Mouse (Mus musculus): ENCODE measurements around the gene Frmpd2.
"Not testable (repeated sequence)": the region's sequence is repeated elsewhere in the genome, so short reads cannot be mapped to it uniquely, and the experiment has no call there.

The Frmpd2 gene

GRCm38 (mm10) chr14:33471331-33471730 lies at the start of gene Frmpd2:
Gene Frmpd2, plus strand, starts transcription at chr14:33471696.
- DNase-seq, result peak; percentile 84

GRCm38 (mm10) chr14:33423003-33423402 lies 48.5 kb upstream of the Frmpd2 start:
- DNase-seq, result no peak

- DNase-seq, result no peak
These were observed 47.4 kb upstream of the Frmpd2 start for GRCm38 (mm10) chr14:33424124-33424523.

- not testable (repeated sequence) for DNase-seq
These were observed 39.0 kb upstream of the Frmpd2 start for GRCm38 (mm10) chr14:33432485-33432884.

GRCm38 (mm10) chr14:33443780-33444179 lies 27.7 kb upstream of the Frmpd2 start:
- no peak for DNase-seq

- DNase-seq, result no peak
These were observed 25.5 kb upstream of the Frmpd2 start for GRCm38 (mm10) chr14:33445962-33446361.

GRCm38 (mm10) chr14:33446561-33447023 lies 24.9 kb upstream of the Frmpd2 start:
- DNase-seq, result no peak

- DNase-seq, result peak; percentile 96
These were observed 24.4 kb upstream of the Frmpd2 start, which contains the start of gene Mapk8 for GRCm38 (mm10) chr14:33447027-33447569. Gene Mapk8, minus strand, starts transcription at chr14:33447158.

- DNase-seq, result no peak
These were observed 23.2 kb upstream of the Frmpd2 start for GRCm38 (mm10) chr14:33448276-33448675.

- DNase-seq, result no peak
These were observed 22.1 kb upstream of the Frmpd2 start for GRCm38 (mm10) chr14:33449296-33449840.

GRCm38 (mm10) chr14:33450331-33450730 lies 21.2 kb upstream of the Frmpd2 start:
- DNase-seq, result no peak

- DNase-seq, result peak; percentile 43
These were observed 7.8 kb upstream of the Frmpd2 start for GRCm38 (mm10) chr14:33463658-33464057.

GRCm38 (mm10) chr14:33467766-33468165 lies 3.7 kb upstream of the Frmpd2 start:
- no peak for DNase-seq

GRCm38 (mm10) chr14:33474461-33474860 lies 3.0 kb downstream of the Frmpd2 start:
- DNase-seq, result no peak

- DNase-seq, result no peak
These were observed 4.7 kb downstream of the Frmpd2 start for GRCm38 (mm10) chr14:33476094-33476760.

- DNase-seq, result no peak
These were observed 10.5 kb downstream of the Frmpd2 start for GRCm38 (mm10) chr14:33481991-33482390.

- no peak for DNase-seq
These were observed 16.5 kb downstream of the Frmpd2 start for GRCm38 (mm10) chr14:33487805-33488550.

- no peak for DNase-seq
These were observed 23.7 kb downstream of the Frmpd2 start for GRCm38 (mm10) chr14:33495226-33495625.

- DNase-seq, result no peak
These were observed 25.9 kb downstream of the Frmpd2 start for GRCm38 (mm10) chr14:33497418-33497817.

- no peak for DNase-seq
These were observed 27.4 kb downstream of the Frmpd2 start for GRCm38 (mm10) chr14:33498849-33499248.

- DNase-seq, result no peak
These were observed 29.1 kb downstream of the Frmpd2 start for GRCm38 (mm10) chr14:33500631-33501030.

GRCm38 (mm10) chr14:33503311-33503710 lies 31.8 kb downstream of the Frmpd2 start:
- no peak for DNase-seq

GRCm38 (mm10) chr14:33506696-33507095 lies 35.2 kb downstream of the Frmpd2 start:
- no peak for DNase-seq

GRCm38 (mm10) chr14:33508660-33509059 lies 37.2 kb downstream of the Frmpd2 start:
- DNase-seq, result no peak

All from retina, postnatal 1 day (tissue).